Mouse (Mus musculus): Measurements from ENCODE around the gene Ccdc146.

DNA sequence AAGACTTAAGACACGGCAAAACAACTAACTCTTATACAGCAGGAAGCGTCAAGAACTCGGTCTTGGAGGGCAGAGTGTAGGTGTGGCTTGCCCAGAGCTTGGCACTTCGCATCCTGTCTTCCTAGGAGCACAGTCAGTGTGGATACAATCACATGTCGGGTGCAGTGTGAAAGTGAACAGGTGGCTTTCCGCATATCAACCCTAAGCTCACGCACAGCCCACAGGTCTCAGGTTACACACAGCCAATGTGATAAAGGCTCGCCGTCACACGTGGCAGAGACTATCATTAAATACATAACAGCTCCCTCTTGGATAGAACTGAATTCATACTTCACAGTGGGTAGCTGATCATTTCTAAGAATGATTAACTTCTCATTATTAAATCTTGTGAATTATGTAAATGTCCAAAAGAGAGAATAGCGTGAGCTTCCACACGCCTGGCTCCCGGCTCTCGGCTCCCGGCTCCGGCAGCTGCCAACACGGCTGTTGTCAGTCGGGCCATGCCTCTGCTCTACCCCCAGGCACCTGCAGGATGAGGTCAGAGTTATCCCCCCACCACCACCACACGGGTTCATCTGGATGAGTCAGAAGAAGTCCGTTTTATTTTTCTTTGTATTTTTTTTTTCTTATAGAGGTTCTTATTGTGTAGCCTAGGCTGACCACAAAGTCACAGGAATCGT is 125.3 kb downstream of the Ccdc146 start:
- TF ChIP-seq POLR2A (IDR thresholded peaks at IDR 0.05; ENCODE audit: low read depth, low read length), result no peak
- no peak for TF ChIP-seq CTCF (IDR thresholded peaks at IDR 0.05; ENCODE audit: extremely low read depth, insufficient read length, insufficient replicate concordance, low read depth, low read length)
